In genomic region chr2:61593030-61593811, GRCm38 (mm10) we compare ENCODE assay signal across 8 mouse cellular contexts. TPM values are rescaled to one million over a fixed set of nuclear protein-coding genes. Genes with fewer than 3 reads are reported as not detected.
DNase-seq lines count a peak whose midpoint lies in the region; ATAC-seq and TF ChIP-seq lines count a peak whose summit lies in the region.

No protein-coding gene starts in this region.

- peak overlapping the region; percentile 68 for H3K4me2 ChIP-seq in embryonic facial prominence, embryonic 15.5 days (replicated peaks)
- H3K4me2 ChIP-seq in kidney, embryonic 15.5 days: peak overlapping the region; percentile 69

- TF ChIP-seq CTCF in bone marrow, adult 2 months (IDR thresholded peaks at IDR 0.05; ENCODE audit: control insufficient read depth, insufficient read depth, low read length): no peak

- DNase-seq in 416B (ENCODE audit: low read depth): peak; percentile 98
- DNase-seq in heart, embryonic 10.5 days (ENCODE audit: low spot score): peak; percentile 99
- DNase-seq in liver: peak; percentile 98
- DNase-seq in spleen, postnatal 4 days (ENCODE audit: low spot score in 2 of 2): peak; percentile 97 to 99

- peaks cover 1% of the 10 kb centered on the region; the same call in 1 of the 2 replicates for H3K4me1 ChIP-seq in bone marrow, adult 2 months (ENCODE audit: control insufficient read depth, insufficient read depth, low read length)
- H3K4me1 ChIP-seq in embryonic facial prominence, embryonic 15.5 days: 0 out of 2 replicates have a peak, but pooled peaks cover 4% of the 10 kb centered on the region
- no peaks in the 10 kb centered on the region for H3K4me1 ChIP-seq in heart, embryonic 10.5 days
- H3K4me1 ChIP-seq in kidney, embryonic 15.5 days: peaks cover 6% of the 10 kb centered on the region; the same call in 1 of the 2 replicates

- H3K9ac ChIP-seq in embryonic facial prominence, embryonic 15.5 days: peak overlapping the region; percentile 80
- H3K9ac ChIP-seq in kidney, embryonic 15.5 days: peak overlapping the region; percentile 78

- under 1% methylated on average over 62 of the region's 62 CpGs for WGBS in bone marrow, adult 2 months
- WGBS in embryonic facial prominence, embryonic 15.5 days: under 1% methylated on average over 62 of the region's 62 CpGs
- under 1% methylated on average over 62 of the region's 62 CpGs for WGBS in heart, embryonic 10.5 days
- WGBS in kidney, embryonic 15.5 days: under 1% methylated on average over 62 of the region's 62 CpGs

- H3K9me3 ChIP-seq in embryonic facial prominence, embryonic 15.5 days (replicated peaks): no peaks in the 10 kb centered on the region
- H3K9me3 ChIP-seq in heart, embryonic 10.5 days: no peaks in the 10 kb centered on the region
- H3K9me3 ChIP-seq in kidney, embryonic 15.5 days (replicated peaks): no peaks in the 10 kb centered on the region

- H3K4me3 ChIP-seq in bone marrow, adult 2 months (replicated peaks; ENCODE audit: control insufficient read depth, low read depth, low read length): peak overlapping the region; percentile 85
- peak overlapping the region; percentile 87 for H3K4me3 ChIP-seq in embryonic facial prominence, embryonic 15.5 days (replicated peaks)
- H3K4me3 ChIP-seq in heart, embryonic 10.5 days: peak overlapping the region; percentile 93
- peak overlapping the region; percentile 87 for H3K4me3 ChIP-seq in kidney, embryonic 15.5 days (replicated peaks)

- H3K27ac ChIP-seq in bone marrow, adult 2 months (ENCODE audit: control insufficient read depth, insufficient read depth, low read depth, low read length, poor library complexity): peak overlapping the region; percentile 99
- H3K27ac ChIP-seq in embryonic facial prominence, embryonic 15.5 days (replicated peaks): peak overlapping the region; percentile 93
- peak overlapping the region; percentile 97 for H3K27ac ChIP-seq in heart, embryonic 10.5 days
- peak overlapping the region; percentile 96 for H3K27ac ChIP-seq in kidney, embryonic 15.5 days

- peak; percentile 96 for ATAC-seq in embryonic facial prominence, embryonic 15.5 days (ENCODE audit: insufficient number of reproducible peaks, low FRiP score, low TSS enrichment, low read depth)
- ATAC-seq in kidney, embryonic 15.5 days (replicated peaks; ENCODE audit: low FRiP score): peak; percentile 97
- peak; percentile 90 for ATAC-seq in monocyte, adult 5-6 weeks (replicated peaks; ENCODE audit: insufficient number of reproducible peaks, low FRiP score, low TSS enrichment, poor library complexity, severe bottlenecking)

- no peaks in the 10 kb centered on the region for H3K36me3 ChIP-seq in embryonic facial prominence, embryonic 15.5 days
- H3K36me3 ChIP-seq in heart, embryonic 10.5 days: no peaks in the 10 kb centered on the region
- no peaks in the 10 kb centered on the region for H3K36me3 ChIP-seq in kidney, embryonic 15.5 days

- H3K27me3 ChIP-seq in embryonic facial prominence, embryonic 15.5 days: no peaks in the 10 kb centered on the region
- H3K27me3 ChIP-seq in heart, embryonic 10.5 days (ENCODE audit: insufficient read depth, poor library complexity, severe bottlenecking): no peaks in the 10 kb centered on the region
- no peaks in the 10 kb centered on the region for H3K27me3 ChIP-seq in kidney, embryonic 15.5 days

- TF ChIP-seq POLR2A in bone marrow, adult 2 months (IDR thresholded peaks at IDR 0.05; ENCODE audit: borderline replicate concordance, control insufficient read depth, low read depth, low read length): peak; percentile 99

RNA-seq across cellular contexts. Expression of gene Tank, which starts 14.8 kb away (rescaled TPM):
- 11.5 and 21.9 TPM in 2 replicates for polyA plus RNA-seq in bone marrow, adult 2 months (2011; ENCODE audit: insufficient read depth, insufficient read length, low replicate concordance, missing spikeins)
- 32.4 and 34.6 TPM in 2 replicates for polyA plus RNA-seq in embryonic facial prominence, embryonic 15.5 days (2015; fragmentation: Nextera tagmentation; extraction: Ambion mirVana)
- 24.5 and 27.6 TPM in 2 replicates for polyA plus RNA-seq in heart, embryonic 10.5 days (2016; fragmentation: Nextera tagmentation; extraction: Ambion mirVana)
- polyA plus RNA-seq in kidney, embryonic 15.5 days (2015; fragmentation: Nextera tagmentation; extraction: Ambion mirVana): 26.3 and 27.5 TPM in 2 replicates
- total RNA-seq in monocyte, adult 5-6 weeks (2017): 112 to 165 TPM (median 154 TPM) in 3 replicates

Comparison
In these comparisons a context has a peak if more than half of its experiments do, and no peak if none do; other contexts are left out.
1. Peak in every context shown above with its lines: DNase-seq, ATAC-seq, H3K4me3 ChIP-seq and H3K27ac ChIP-seq.